Mouse (Mus musculus): ENCODE data around the gene Vmn1r189. TPM values are rescaled to one million over a fixed set of nuclear protein-coding genes. Genes with fewer than 3 reads are reported as not detected.

Vmn1r189 gene
- total and polyA plus RNA-seq, 3 experiments = 0.33 TPM; not detected in 2

- Histone ChIP-seq H3K27me3 (ENCODE audit: insufficient read depth, low read length) (peaks cover 9% of the 10 kb centered on the region; the same call in 1 of the 2 replicates), H3K9me3 (replicated peaks) (no peaks in the 10 kb centered on the region), H3K4me1 (ENCODE audit: insufficient read depth, low read depth, low read length) (peaks cover 28% of the 10 kb centered on the region), H3K4me3 (ENCODE audit: low read depth, low read length) (peak overlapping the region; percentile 70), H3K36me3 (replicated peaks) (no peaks in the 10 kb centered on the region)
- TF ChIP-seq CTCF (IDR thresholded peaks at IDR 0.05; ENCODE audit: low read depth, low read length) = 0 out of 2 replicates have a peak, but pooled peaks have one; percentile 41
- TF ChIP-seq TAL1 (conservative IDR thresholded peaks at IDR 0.05; ENCODE audit: low read depth, low read length) = no peak
- DNase-seq (ENCODE audit: low spot score) (peak; percentile 76), ATAC-seq (ENCODE audit: extremely low read depth, insufficient number of reproducible peaks, low FRiP score, poor library complexity, severe bottlenecking) (peak; percentile 94)
Observed at GRCm38 (mm10) chr13:22050591-22051522, 54.8 kb downstream of the Vmn1r189 start.

Other genes starting within 250 kb of the Vmn1r189 start
- 10.4 and 20.1 TPM in 2 replicates for gene Zfp184, start 160.7 kb downstream of the Vmn1r189 start, total RNA-seq (2014; fragmentation: Nextera tagmentation)
- gene Zfp184, start 160.7 kb downstream of the Vmn1r189 start, total RNA-seq (2017) = 2.2 and 3.6 TPM in 2 replicates
- gene Zfp184, start 160.7 kb downstream of the Vmn1r189 start, polyA plus RNA-seq (2012) = 0.20 and 0.26 TPM in 2 replicates
- not detected in 2 replicates for gene Pom121l2, start 124.6 kb downstream of the Vmn1r189 start, total RNA-seq (2014; fragmentation: Nextera tagmentation)
- not detected in 2 replicates for gene Pom121l2, start 124.6 kb downstream of the Vmn1r189 start, total RNA-seq (2017)
- gene Pom121l2, start 124.6 kb downstream of the Vmn1r189 start, polyA plus RNA-seq (2012) = not detected in 2 replicates
- not detected in 2 replicates for gene Prss16, start 96.1 kb downstream of the Vmn1r189 start, total RNA-seq (2014; fragmentation: Nextera tagmentation)
- gene Prss16, start 96.1 kb downstream of the Vmn1r189 start, total RNA-seq (2017) = 0.22 and 0.23 TPM in 2 replicates
- 0.03 and 0.04 TPM in 2 replicates for gene Prss16, start 96.1 kb downstream of the Vmn1r189 start, polyA plus RNA-seq (2012)
- 177 and 303 TPM in 2 replicates for gene Hist1h2ah, start 70.3 kb downstream of the Vmn1r189 start, total RNA-seq (2014; fragmentation: Nextera tagmentation)
- 2,043 and 4,016 TPM in 2 replicates for gene Hist1h2ah, start 70.3 kb downstream of the Vmn1r189 start, total RNA-seq (2017)
- 5,681 and 9,617 TPM in 2 replicates for gene Hist1h2ah, start 70.3 kb downstream of the Vmn1r189 start, polyA plus RNA-seq (2012)
- 229 and 286 TPM in 2 replicates for gene Hist1h2bk, start 70.0 kb downstream of the Vmn1r189 start, total RNA-seq (2014; fragmentation: Nextera tagmentation)
- gene Hist1h2bk, start 70.0 kb downstream of the Vmn1r189 start, total RNA-seq (2017) = 1,693 and 2,296 TPM in 2 replicates
- gene Hist1h2bk, start 70.0 kb downstream of the Vmn1r189 start, polyA plus RNA-seq (2012) = 11.8 and 30.4 TPM in 2 replicates
- gene Hist1h4i, start 64.5 kb downstream of the Vmn1r189 start, total RNA-seq (2014; fragmentation: Nextera tagmentation) = 26.2 and 52.2 TPM in 2 replicates
- gene Hist1h4i, start 64.5 kb downstream of the Vmn1r189 start, total RNA-seq (2017) = 284 and 309 TPM in 2 replicates
- gene Hist1h4i, start 64.5 kb downstream of the Vmn1r189 start, polyA plus RNA-seq (2012) = 12.6 and 17.3 TPM in 2 replicates
- gene Hist1h2ag, start 62.9 kb downstream of the Vmn1r189 start, total RNA-seq (2014; fragmentation: Nextera tagmentation) = 141 and 253 TPM in 2 replicates
- 901 and 1,517 TPM in 2 replicates for gene Hist1h2ag, start 62.9 kb downstream of the Vmn1r189 start, total RNA-seq (2017)
- 27.9 and 53.3 TPM in 2 replicates for gene Hist1h2ag, start 62.9 kb downstream of the Vmn1r189 start, polyA plus RNA-seq (2012)
- gene Hist1h2bj, start 62.6 kb downstream of the Vmn1r189 start, total RNA-seq (2014; fragmentation: Nextera tagmentation) = 9.0 and 49.5 TPM in 2 replicates
- gene Hist1h2bj, start 62.6 kb downstream of the Vmn1r189 start, total RNA-seq (2017) = 205 and 369 TPM in 2 replicates
- 10.5 and 40.6 TPM in 2 replicates for gene Hist1h2bj, start 62.6 kb downstream of the Vmn1r189 start, polyA plus RNA-seq (2012)
- gene Vmn1r188, start 21.4 kb downstream of the Vmn1r189 start, total RNA-seq (2014; fragmentation: Nextera tagmentation) = not detected in 2 replicates
- gene Vmn1r188, start 21.4 kb downstream of the Vmn1r189 start, total RNA-seq (2017) = under 0.01 TPM in 1 of 2 replicates, not detected in the other
- gene Vmn1r188, start 21.4 kb downstream of the Vmn1r189 start, polyA plus RNA-seq (2012) = not detected in 2 replicates
- gene Vmn1r191, start 78.1 kb upstream of the Vmn1r189 start, total RNA-seq (2014; fragmentation: Nextera tagmentation) = not detected in 2 replicates
- gene Vmn1r191, start 78.1 kb upstream of the Vmn1r189 start, total RNA-seq (2017) = 0.12 and 0.16 TPM in 2 replicates
- not detected in 2 replicates for gene Vmn1r191, start 78.1 kb upstream of the Vmn1r189 start, polyA plus RNA-seq (2012)
- gene Vmn1r192, start 85.3 kb upstream of the Vmn1r189 start, total RNA-seq (2014; fragmentation: Nextera tagmentation) = not detected in 2 replicates
- 0.11 and 0.12 TPM in 2 replicates for gene Vmn1r192, start 85.3 kb upstream of the Vmn1r189 start, total RNA-seq (2017)
- gene Vmn1r192, start 85.3 kb upstream of the Vmn1r189 start, polyA plus RNA-seq (2012) = not detected in 2 replicates
- gene Vmn1r193, start 117.3 kb upstream of the Vmn1r189 start, total RNA-seq (2014; fragmentation: Nextera tagmentation) = not detected in 2 replicates
- 0.05 and 0.06 TPM in 2 replicates for gene Vmn1r193, start 117.3 kb upstream of the Vmn1r189 start, total RNA-seq (2017)
- gene Vmn1r193, start 117.3 kb upstream of the Vmn1r189 start, polyA plus RNA-seq (2012) = not detected in 2 replicates
- not detected in 2 replicates for gene Vmn1r194, start 138.4 kb upstream of the Vmn1r189 start, total RNA-seq (2014; fragmentation: Nextera tagmentation)
- not detected in 2 replicates for gene Vmn1r194, start 138.4 kb upstream of the Vmn1r189 start, total RNA-seq (2017)
- gene Vmn1r194, start 138.4 kb upstream of the Vmn1r189 start, polyA plus RNA-seq (2012) = not detected in 2 replicates
- not detected in 2 replicates for gene Vmn1r195, start 164.7 kb upstream of the Vmn1r189 start, total RNA-seq (2014; fragmentation: Nextera tagmentation)
- gene Vmn1r195, start 164.7 kb upstream of the Vmn1r189 start, total RNA-seq (2017) = 0.12 TPM in 1 of 2 replicates, not detected in the other
- gene Vmn1r195, start 164.7 kb upstream of the Vmn1r189 start, polyA plus RNA-seq (2012) = not detected in 2 replicates
- not detected in 2 replicates for gene Vmn1r196, start 184.1 kb upstream of the Vmn1r189 start, total RNA-seq (2014; fragmentation: Nextera tagmentation)
- gene Vmn1r196, start 184.1 kb upstream of the Vmn1r189 start, total RNA-seq (2017) = 0.05 and 0.06 TPM in 2 replicates
- gene Vmn1r196, start 184.1 kb upstream of the Vmn1r189 start, polyA plus RNA-seq (2012) = not detected in 2 replicates
- not detected in 2 replicates for gene Vmn1r197, start 218.8 kb upstream of the Vmn1r189 start, total RNA-seq (2014; fragmentation: Nextera tagmentation)
- 0.22 TPM in 1 of 2 replicates, not detected in the other for gene Vmn1r197, start 218.8 kb upstream of the Vmn1r189 start, total RNA-seq (2017)
- 0.08 TPM in 1 of 2 replicates, not detected in the other for gene Vmn1r197, start 218.8 kb upstream of the Vmn1r189 start, polyA plus RNA-seq (2012)
- not detected in 2 replicates for gene Vmn1r198, start 244.5 kb upstream of the Vmn1r189 start, total RNA-seq (2014; fragmentation: Nextera tagmentation)
- gene Vmn1r198, start 244.5 kb upstream of the Vmn1r189 start, total RNA-seq (2017) = 0.06 and 0.11 TPM in 2 replicates
- gene Vmn1r198, start 244.5 kb upstream of the Vmn1r189 start, polyA plus RNA-seq (2012) = not detected in 2 replicates

Data from G1E (cell line).